Mouse (Mus musculus) T-cell, adult 66 days (primary cell): ENCODE results near the gene Krtap17-1. TPM values are rescaled to one million over a fixed set of nuclear protein-coding genes. Genes with fewer than 3 reads are reported as not detected.

Experiments used
- total RNA-seq, 2 experiments: library from RNA; stranded (reverse); gene quantifications; 3 replicates in 1 of 2; 4 replicates in 1 of 2; pipeline ENCODE4 v1.2.4; 2023

Gene Krtap17-1
- total RNA-seq, result not detected

GRCm38 (mm10) chr11:99993620-99994383 lies at the start of gene Krtap17-1:
Krtap17-1 (minus strand) TSS chr11:99993994.

GRCm38 (mm10) chr11:100041454-100041853 lies 47.7 kb upstream of the Krtap17-1 start, which contains the start of gene Krt34:
Krt34 (minus strand) TSS chr11:100041554.

GRCm38 (mm10) chr11:100029768-100030167 lies 36.0 kb upstream of the Krtap17-1 start, which contains the start of gene Krt33b:
Krt33b (minus strand) TSS chr11:100029868.

GRCm38 (mm10) chr11:100016112-100016511 lies 22.3 kb upstream of the Krtap17-1 start, which contains the start of gene Krt33a:
Krt33a (minus strand) TSS chr11:100016212.

GRCm38 (mm10) chr11:99986180-99986647 lies 7.6 kb downstream of the Krtap17-1 start, which contains the start of gene Krtap16-1:
Krtap16-1 (minus strand) TSS chr11:99986597.

GRCm38 (mm10) chr11:99978953-99979352 lies 14.8 kb downstream of the Krtap17-1 start, which contains the start of gene Krtap29-1:
Krtap29-1 (minus strand) TSS chr11:99979053.

GRCm38 (mm10) chr11:99948175-99948574 lies 45.6 kb downstream of the Krtap17-1 start, which contains the start of gene Krtap9-5:
Krtap9-5 (plus strand) TSS chr11:99948475.

Other genes starting within 250 kb of the Krtap17-1 start
- gene Gm11595, start 221.1 kb downstream of the Krtap17-1 start, total RNA-seq, result not detected
- not detected for gene Krtap4-8, start 213.3 kb downstream of the Krtap17-1 start, total RNA-seq
- gene Krtap4-9, start 208.8 kb downstream of the Krtap17-1 start, total RNA-seq, result not detected
- not detected for gene Gm11596, start 200.5 kb downstream of the Krtap17-1 start, total RNA-seq
- gene Gm11569, start 195.1 kb downstream of the Krtap17-1 start, total RNA-seq, result not detected
- gene Gm11554, start 189.5 kb downstream of the Krtap17-1 start, total RNA-seq, result not detected
- not detected for gene Krtap4-13, start 184.1 kb downstream of the Krtap17-1 start, total RNA-seq
- gene Gm11564, start 178.3 kb downstream of the Krtap17-1 start, total RNA-seq, result not detected
- gene 2300003K06Rik, start 155.9 kb downstream of the Krtap17-1 start, total RNA-seq, result not detected
- gene Krtap4-16, start 142.4 kb downstream of the Krtap17-1 start, total RNA-seq, result not detected
- not detected for gene Gm11568, start 136.1 kb downstream of the Krtap17-1 start, total RNA-seq
- gene Gm11559, start 129.5 kb downstream of the Krtap17-1 start, total RNA-seq, result not detected
- gene Krtap9-1, start 120.6 kb downstream of the Krtap17-1 start, total RNA-seq, result not detected
- gene Gm11567, start 114.8 kb downstream of the Krtap17-1 start, total RNA-seq, result not detected
- not detected for gene Krtap31-1, start 86.1 kb downstream of the Krtap17-1 start, total RNA-seq
- gene Gm11565, start 79.2 kb downstream of the Krtap17-1 start, total RNA-seq, result not detected
- gene Krtap31-2, start 57.7 kb downstream of the Krtap17-1 start, total RNA-seq, result not detected
- not detected for gene Krtap9-5, start 45.5 kb downstream of the Krtap17-1 start, total RNA-seq
- not detected for gene Krtap29-1, start 14.9 kb downstream of the Krtap17-1 start, total RNA-seq
- gene Krtap16-1, start 7.4 kb downstream of the Krtap17-1 start, total RNA-seq, result not detected
- gene Krt33a, start 22.2 kb upstream of the Krtap17-1 start, total RNA-seq, result not detected
- not detected for gene Krt33b, start 35.9 kb upstream of the Krtap17-1 start, total RNA-seq
- gene Krt34, start 47.6 kb upstream of the Krtap17-1 start, total RNA-seq, result not detected
- gene Krt31, start 56.6 kb upstream of the Krtap17-1 start, total RNA-seq, result not detected
- not detected for gene Krt32, start 94.2 kb upstream of the Krtap17-1 start, total RNA-seq
- not detected for gene Krt35, start 102.2 kb upstream of the Krtap17-1 start, total RNA-seq
- not detected for gene Krt36, start 111.6 kb upstream of the Krtap17-1 start, total RNA-seq
- not detected for gene Krt13, start 127.6 kb upstream of the Krtap17-1 start, total RNA-seq
- gene Krt15, start 141.9 kb upstream of the Krtap17-1 start, total RNA-seq, result not detected
- gene Krt19, start 154.7 kb upstream of the Krtap17-1 start, total RNA-seq, result not detected
- not detected for gene Krt9, start 199.3 kb upstream of the Krtap17-1 start, total RNA-seq
- gene Krt14, start 213.6 kb upstream of the Krtap17-1 start, total RNA-seq, result not detected